Mouse (Mus musculus) liver, adult 2 months (tissue): ENCODE data around the gene Crybg3. TPM values are rescaled to one million over a fixed set of nuclear protein-coding genes. Genes with fewer than 3 reads are reported as not detected.

Experiments
- DNase-seq: peaks from one replicate; pipeline ENCODE4 v3.0.0-alpha.2; 2011; ENCODE audit warnings: low read depth, low spot score; ENCODE audit errors: extremely low read depth
- H3K27ac ChIP-seq: fragments of 200-500 bp; replicated peaks from 2 replicates; pipeline ENCODE4 v1.5.1; 2012; ENCODE audit warnings: low read depth, mild to moderate bottlenecking, control low read depth, inconsistent platforms, low read length; ENCODE audit not compliant: insufficient read depth
- H3K27me3 ChIP-seq: fragments of 200-500 bp; 2 replicates; pipeline ENCODE4 v1.6.1; 2012; ENCODE audit warnings: mild to moderate bottlenecking, moderate library complexity, low read length, inconsistent platforms; ENCODE audit not compliant: control insufficient read depth, insufficient read depth
- H3K36me3 ChIP-seq: fragments of 200-500 bp; 2 replicates; pipeline ENCODE4 v1.6.1; 2012; ENCODE audit warnings: low read length, inconsistent platforms; ENCODE audit not compliant: control insufficient read depth, insufficient read depth
- H3K4me1 ChIP-seq: fragments of 200-500 bp; 2 replicates; pipeline ENCODE4 v1.6.1; 2011; ENCODE audit warnings: low read length; ENCODE audit not compliant: control insufficient read depth, insufficient read depth
- H3K4me3 ChIP-seq: fragments of 200-500 bp; 2 replicates; pipeline ENCODE4 v1.5.1; 2011; ENCODE audit warnings: low read depth, mild to moderate bottlenecking, control low read depth, low read length, moderate library complexity; ENCODE audit not compliant: insufficient read depth
- H3K79me2 ChIP-seq: fragments of 200-500 bp; 2 replicates; pipeline ENCODE4 v1.6.1; 2012; ENCODE audit warnings: inconsistent platforms, mild to moderate bottlenecking, low read length, moderate library complexity; ENCODE audit not compliant: control insufficient read depth, insufficient read depth
- H3K9ac ChIP-seq: fragments of 200-500 bp; 2 replicates; pipeline ENCODE4 v1.6.1; 2012; ENCODE audit warnings: low read depth, mild to moderate bottlenecking, control low read depth, inconsistent platforms, low read length
- CTCF ChIP-seq: fragments of 200-500 bp; IDR thresholded peaks from 2 replicates; pipeline ENCODE4 v1.5.1; 2011; ENCODE audit warnings: low read depth, low read length, control low read depth
- POLR2A ChIP-seq: fragments of 200-500 bp; IDR thresholded peaks from 2 replicates; pipeline ENCODE4 v1.6.1; 2011; ENCODE audit warnings: low read length, control low read depth; ENCODE audit not compliant: insufficient read depth; ENCODE audit errors: extremely low read depth
- WGBS: fragments of 180-500 bp; shearing (Covaris S2); methylation state at CpG from one replicate; pipeline ENCODE4 v1.1.7; 2018; 5-methylcytosine and 5-hydroxymethylcytosine counted together
- polyA plus RNA-seq: library from polyadenylated mRNA; depleted of rRNA; stranded (reverse); fragments of >200 nt; gene quantifications from 2 replicates; pipeline ENCODE4 v1.2.3, GENCODE M21; 2012
- total RNA-seq: library from RNA; depleted of rRNA; stranded (reverse); fragments of >200 nt; gene quantifications from 2 replicates; pipeline ENCODE4 v1.2.3, GENCODE M21; 2014

Crybg3 gene
- total and polyA plus RNA-seq, 2 experiments, result 3.0 to 5.5 TPM

DNA sequence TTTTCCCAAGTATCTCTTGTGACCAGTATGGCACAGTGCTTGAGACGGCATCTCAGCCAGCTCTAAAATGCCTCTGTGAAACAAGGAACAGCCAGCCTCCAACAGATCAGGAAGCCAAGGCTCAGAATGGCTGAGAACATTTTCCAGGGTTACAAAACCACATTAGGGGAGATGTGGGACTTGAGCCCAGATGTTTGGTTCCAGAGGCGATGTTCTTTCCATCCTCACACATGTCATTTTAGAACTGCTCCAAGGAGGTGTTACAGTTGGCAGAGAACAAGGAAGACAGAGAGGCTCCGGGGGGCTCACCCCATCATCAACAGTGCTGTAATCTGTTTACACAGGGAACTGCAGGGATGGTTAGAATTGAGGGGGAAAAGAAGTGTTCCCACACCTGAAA, 28.1 kb downstream of the Crybg3 start:
- Histone ChIP-seq H3K79me2 (peaks cover 8% of the 10 kb centered on the region; the same call in 1 of the 2 replicates), H3K4me3 (no peak overlapping the region), H3K27me3 (no peaks in the 10 kb centered on the region), H3K36me3 (no peaks in the 10 kb centered on the region), H3K9ac (no peak overlapping the region), H3K4me1 (peaks cover 2% of the 10 kb centered on the region), H3K27ac (no peak overlapping the region)
- WGBS, result 82% methylated on average over 3 of the region's 3 CpGs
- no peak for DNase-seq
- no peak for TF ChIP-seq CTCF
- TF ChIP-seq POLR2A, result no peak

DNA sequence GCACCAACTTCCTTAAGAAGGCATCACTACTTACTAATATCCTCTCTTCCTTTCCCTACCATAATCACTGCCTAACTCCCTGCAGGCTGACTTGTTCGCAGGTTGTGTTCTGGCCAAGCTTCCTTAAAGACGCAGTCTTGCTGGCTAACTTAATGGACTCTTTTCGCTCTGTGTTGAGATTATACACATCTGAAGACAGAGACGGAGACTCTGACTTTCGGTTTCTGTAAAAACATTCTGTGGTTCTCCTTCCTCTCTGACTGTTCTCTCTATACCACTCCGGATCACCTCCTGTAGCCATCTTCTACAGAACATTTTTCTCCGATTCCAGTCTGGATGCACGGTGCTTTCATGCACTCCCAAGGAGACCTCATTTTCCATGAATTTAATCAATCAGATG, 30.0 kb downstream of the Crybg3 start:
- H3K36me3 ChIP-seq, result no peaks in the 10 kb centered on the region
- H3K79me2 ChIP-seq, result peaks cover 7% of the 10 kb centered on the region; the same call in 1 of the 2 replicates
- H3K27ac ChIP-seq, result no peak overlapping the region
- no peaks in the 10 kb centered on the region; the same call in none of the 2 replicates for H3K4me1 ChIP-seq
- WGBS, result 94% methylated on average over 8 of the region's 8 CpGs
- no peaks in the 10 kb centered on the region for H3K27me3 ChIP-seq
- no peak for DNase-seq
- no peak overlapping the region for H3K9ac ChIP-seq
- H3K4me3 ChIP-seq, result no peak overlapping the region
- TF ChIP-seq CTCF (no peak), POLR2A (no peak)

DNA sequence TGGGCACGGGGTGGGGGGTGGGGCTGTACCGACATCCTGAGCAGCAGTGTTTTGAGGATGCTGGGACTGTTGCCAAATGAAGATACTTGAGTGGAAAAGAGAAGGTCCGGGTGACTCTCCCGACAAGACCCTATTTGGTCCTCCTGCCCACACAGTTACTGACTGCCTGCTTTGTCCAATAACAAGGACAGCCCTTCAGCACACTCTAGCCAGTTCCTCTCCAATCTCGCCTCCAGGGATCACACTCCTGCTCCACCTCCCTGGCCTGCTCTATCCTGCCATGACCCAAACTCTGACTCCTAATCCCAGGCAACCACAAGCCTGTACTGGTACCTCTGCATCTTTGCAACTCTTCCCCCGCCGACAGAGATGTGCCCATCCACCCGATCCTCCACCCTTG, 30.9 kb downstream of the Crybg3 start:
- peaks cover 7% of the 10 kb centered on the region; the same call in 1 of the 2 replicates for H3K79me2 ChIP-seq
- H3K27me3 ChIP-seq, result no peaks in the 10 kb centered on the region
- peaks cover 4% of the 10 kb centered on the region for H3K36me3 ChIP-seq
- DNase-seq, result no peak
- TF ChIP-seq POLR2A, result no peak
- TF ChIP-seq CTCF, result no peak
- H3K27ac ChIP-seq, result no peak overlapping the region
- H3K4me1 ChIP-seq, result no peaks in the 10 kb centered on the region; the same call in none of the 2 replicates
- H3K4me3 ChIP-seq, result no peak overlapping the region
- no peak overlapping the region for H3K9ac ChIP-seq
- WGBS, result 84% methylated on average over 8 of the region's 8 CpGs

DNA sequence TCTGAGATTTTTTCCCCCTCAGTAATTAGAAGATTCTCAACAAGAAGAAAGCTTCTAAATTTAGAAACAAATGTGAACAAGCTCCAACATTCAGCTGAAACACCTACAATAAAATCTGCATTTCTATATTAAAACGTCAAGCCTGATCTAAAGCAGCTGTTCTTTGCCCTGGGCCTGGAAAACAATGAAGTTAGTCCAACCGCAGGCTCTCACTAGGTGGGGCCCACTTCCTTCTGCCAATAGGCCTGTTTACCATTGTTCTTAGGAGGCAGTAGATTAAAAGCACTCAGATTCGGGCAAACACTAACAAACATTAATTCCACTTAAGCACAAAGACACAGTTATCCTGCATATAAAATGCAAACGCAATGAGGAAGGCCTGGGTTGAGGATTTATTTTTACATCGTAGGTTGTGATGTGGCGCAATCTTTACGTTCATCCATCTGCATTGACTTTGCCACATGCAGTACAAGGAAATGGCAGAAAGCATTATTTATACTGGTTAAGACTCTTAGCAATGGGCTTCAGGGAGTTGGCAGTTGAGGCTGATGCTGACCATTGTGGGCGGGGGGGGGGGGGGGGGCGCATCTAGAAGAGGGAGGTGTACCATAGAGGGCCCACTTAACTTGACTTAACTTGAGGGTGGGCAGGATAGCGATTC, 32.9 kb downstream of the Crybg3 start:
- H3K4me3 ChIP-seq, result no peak overlapping the region
- no peaks in the 10 kb centered on the region; the same call in none of the 2 replicates for H3K4me1 ChIP-seq
- H3K36me3 ChIP-seq, result peaks cover 7% of the 10 kb centered on the region
- no peaks in the 10 kb centered on the region for H3K27me3 ChIP-seq
- WGBS, result 73% methylated on average over 10 of the region's 10 CpGs
- H3K79me2 ChIP-seq, result peaks cover 7% of the 10 kb centered on the region; the same call in 1 of the 2 replicates
- no peak overlapping the region for H3K9ac ChIP-seq
- no peak for DNase-seq
- TF ChIP-seq CTCF (no peak), POLR2A (no peak)
- H3K27ac ChIP-seq, result no peak overlapping the region

DNA sequence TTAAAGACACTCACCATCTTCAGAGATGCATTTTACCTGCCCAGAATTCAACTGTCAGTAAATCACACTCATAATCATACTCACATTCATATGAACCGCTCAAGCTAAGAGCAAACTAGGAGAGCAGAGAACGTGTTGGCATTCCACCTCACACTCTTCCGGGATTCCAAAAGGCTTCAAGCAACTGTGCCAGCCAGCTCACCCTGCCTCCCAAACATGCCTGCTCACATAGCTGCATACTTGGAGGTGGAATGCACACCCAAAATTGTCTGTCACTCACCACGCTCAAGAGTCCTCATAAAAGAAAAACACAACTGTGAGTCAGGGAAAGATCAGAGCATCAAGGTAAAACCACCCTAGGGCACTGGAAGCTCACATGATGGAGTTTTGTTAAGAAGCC, 34.3 kb downstream of the Crybg3 start:
- 94% methylated on average over 4 of the region's 4 CpGs for WGBS
- peaks cover 7% of the 10 kb centered on the region; the same call in 1 of the 2 replicates for H3K79me2 ChIP-seq
- no peak for DNase-seq

DNA sequence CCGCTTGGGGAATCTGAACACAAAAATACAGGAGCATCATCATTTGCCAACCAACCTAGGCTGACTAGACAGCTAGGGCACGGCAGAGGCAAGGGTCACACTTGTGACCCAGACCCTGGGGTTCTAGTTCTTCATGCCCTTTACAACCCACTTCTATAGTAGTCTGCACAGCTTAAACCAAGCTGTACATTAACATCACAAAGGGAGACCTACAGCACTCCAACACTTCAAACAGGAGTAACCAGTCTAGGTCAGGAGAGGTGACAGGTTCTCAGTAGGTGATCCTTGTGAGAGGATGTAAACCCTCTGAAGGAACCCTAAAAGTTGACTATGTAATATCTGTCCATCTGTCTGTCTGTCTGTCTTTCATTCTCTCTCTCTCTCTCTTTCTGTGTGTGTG, 35.1 kb downstream of the Crybg3 start:
- WGBS, result 95% methylated on average over 2 of the region's 2 CpGs
- Histone ChIP-seq H3K9ac (no peak overlapping the region), H3K36me3 (peaks cover 7% of the 10 kb centered on the region), H3K27ac (no peak overlapping the region), H3K4me3 (no peak overlapping the region), H3K4me1 (no peaks in the 10 kb centered on the region; the same call in none of the 2 replicates), H3K79me2 (peaks cover 7% of the 10 kb centered on the region; the same call in 1 of the 2 replicates), H3K27me3 (no peaks in the 10 kb centered on the region)
- DNase-seq, result no peak
- no peak for TF ChIP-seq POLR2A
- TF ChIP-seq CTCF, result no peak

More for the DNA sequence above, 34.3 kb downstream of the Crybg3 start:
- TF ChIP-seq POLR2A (no peak), CTCF (no peak)
- Histone ChIP-seq H3K4me3 (no peak overlapping the region), H3K4me1 (no peaks in the 10 kb centered on the region; the same call in none of the 2 replicates), H3K27me3 (no peaks in the 10 kb centered on the region), H3K27ac (no peak overlapping the region), H3K36me3 (peaks cover 7% of the 10 kb centered on the region), H3K9ac (no peak overlapping the region)
